Mouse (Mus musculus) midbrain, postnatal 0 days (tissue): Measurements from ENCODE around the gene Fam186a. TPM values are rescaled to one million over a fixed set of nuclear protein-coding genes. Genes with fewer than 3 reads are reported as not detected.
"Not testable (repeated sequence)": the region's sequence is repeated elsewhere in the genome, so short reads cannot be mapped to it uniquely, and the experiment has no call there.

Source experiments
- ATAC-seq: fragments of 200-750 bp; cut with Nextera tagmentation; 2 replicates; pipeline ENCODE4 v1.8.0; 2017; ENCODE audit warnings: moderate number of reproducible peaks, mild to moderate bottlenecking, moderate TSS enrichment, moderate library complexity; ENCODE audit not compliant: low FRiP score
- DNase-seq: peaks from one replicate; pipeline ENCODE4 v3.0.0-alpha.2; 2015; ENCODE audit warnings: low spot score
- H3K27ac ChIP-seq: fragments of 300-500 bp; sonication (generic); 2 replicates; pipeline ENCODE4 v1.5.1; 2014; ENCODE audit warnings: low read depth, mild to moderate bottlenecking, low read length, mixed read lengths
- H3K27me3 ChIP-seq: fragments of 300-500 bp; sonication (generic); 2 replicates; pipeline ENCODE4 v1.6.1; 2014; ENCODE audit warnings: low read length, control low read depth, mixed read lengths; ENCODE audit not compliant: insufficient read depth
- H3K36me3 ChIP-seq: fragments of 300-500 bp; sonication (generic); 2 replicates; pipeline ENCODE4 v1.6.1; 2014; ENCODE audit warnings: low read length, control low read depth, mixed read lengths; ENCODE audit not compliant: insufficient read depth
- H3K4me1 ChIP-seq: fragments of 300-500 bp; sonication (generic); 2 replicates; pipeline ENCODE4 v1.6.1; 2014; ENCODE audit warnings: mild to moderate bottlenecking, control low read depth, antibody characterized with exemption, low read length, mixed read lengths; ENCODE audit not compliant: insufficient read depth
- H3K4me2 ChIP-seq: fragments of 300-500 bp; sonication (generic); 2 replicates; pipeline ENCODE4 v1.6.1; 2014; ENCODE audit warnings: low read depth, mild to moderate bottlenecking, low read length, mixed read lengths; ENCODE audit not compliant: poor library complexity, severe bottlenecking
- H3K4me3 ChIP-seq: fragments of 300-500 bp; sonication (generic); 2 replicates; pipeline ENCODE4 v1.5.1; 2014; ENCODE audit warnings: low read depth, mild to moderate bottlenecking, low read length, moderate library complexity
- H3K9ac ChIP-seq: fragments of 300-500 bp; sonication (generic); replicated peaks from 2 replicates; pipeline ENCODE4 v1.6.1; 2014; ENCODE audit warnings: mild to moderate bottlenecking, low read length, moderate library complexity, mixed read lengths; ENCODE audit not compliant: poor library complexity, severe bottlenecking
- H3K9me3 ChIP-seq: fragments of 300-500 bp; sonication (generic); 2 replicates; pipeline ENCODE4 v1.6.1; 2016; ENCODE audit warnings: low read length, control low read depth
- CTCF ChIP-seq: IDR thresholded peaks from 2 replicates; pipeline ENCODE4 v1.5.1; 2016; ENCODE audit warnings: antibody characterized with exemption, mild to moderate bottlenecking
- WGBS: fragments of 180-500 bp; shearing (Covaris S2); extraction: QIAGEN DNeasy Blood & Tissue Kit; methylation state at CpG from one replicate; pipeline ENCODE4 v1.1.7; 2014; 5-methylcytosine and 5-hydroxymethylcytosine counted together
- polyA plus RNA-seq: library from polyadenylated mRNA; unstranded; fragments of >200 nt; fragmentation: Nextera tagmentation; extraction: Ambion mirVana; gene quantifications from 2 replicates; pipeline ENCODE4 v1.2.1, GENCODE M21; 2015
- total RNA-seq: library from RNA; depleted of rRNA; stranded (reverse); fragments of >200 nt; gene quantifications from 2 replicates; pipeline ENCODE4 v1.2.3, GENCODE M21; 2014

The Fam186a gene
- total and polyA plus RNA-seq, 2 experiments from 2014 or later = not detected

GRCm38 (mm10) chr15:99917264-99917663, 49.6 kb downstream of the Fam186a start:
- ATAC-seq (no peak), DNase-seq (no peak)
- no peaks in the 10 kb centered on the region for H3K4me1 ChIP-seq
- no peak overlapping the region for H3K4me3 ChIP-seq
- no peak overlapping the region for H3K27ac ChIP-seq
- no peaks in the 10 kb centered on the region for H3K27me3 ChIP-seq
- H3K36me3 ChIP-seq = no peaks in the 10 kb centered on the region
- no peak overlapping the region for H3K4me2 ChIP-seq
- no peaks in the 10 kb centered on the region for H3K9me3 ChIP-seq
- TF ChIP-seq CTCF = no peak
- no peak overlapping the region for H3K9ac ChIP-seq
- 90% methylated on average over 3 of the region's 3 CpGs for WGBS

GRCm38 (mm10) chr15:99914613-99915012, 52.2 kb downstream of the Fam186a start:
- no peak overlapping the region for H3K4me2 ChIP-seq
- no peaks in the 10 kb centered on the region for H3K9me3 ChIP-seq
- H3K4me1 ChIP-seq = no peaks in the 10 kb centered on the region
- ATAC-seq (no peak), DNase-seq (no peak)
- H3K36me3 ChIP-seq = no peaks in the 10 kb centered on the region
- no peaks in the 10 kb centered on the region for H3K27me3 ChIP-seq
- 81% methylated on average over 5 of the region's 5 CpGs for WGBS
- no peak overlapping the region for H3K9ac ChIP-seq
- no peak overlapping the region for H3K4me3 ChIP-seq
- H3K27ac ChIP-seq = no peak overlapping the region
- no peak for TF ChIP-seq CTCF

GRCm38 (mm10) chr15:99911785-99912184, 55.1 kb downstream of the Fam186a start:
- H3K9me3 ChIP-seq = no peaks in the 10 kb centered on the region
- no peak for TF ChIP-seq CTCF

GRCm38 (mm10) chr15:99909339-99909996, 57.4 kb downstream of the Fam186a start:
- not testable (repeated sequence) for H3K27ac ChIP-seq, H3K4me3 ChIP-seq, H3K4me2 ChIP-seq, ATAC-seq, H3K9ac ChIP-seq, H3K9me3 ChIP-seq, H3K36me3 ChIP-seq, H3K27me3 ChIP-seq, H3K4me1 ChIP-seq
- 39% methylated on average over 14 of the region's 14 CpGs for WGBS
- peak; percentile 51 for DNase-seq
- peak; percentile 75 for TF ChIP-seq CTCF

More at GRCm38 (mm10) chr15:99911785-99912184, 55.1 kb downstream of the Fam186a start:
- Histone ChIP-seq H3K27ac (no peak overlapping the region), H3K4me2 (no peak overlapping the region), H3K9ac (no peak overlapping the region), H3K27me3 (no peaks in the 10 kb centered on the region), H3K36me3 (no peaks in the 10 kb centered on the region), H3K4me3 (no peak overlapping the region), H3K4me1 (no peaks in the 10 kb centered on the region)
- ATAC-seq (no peak), DNase-seq (no peak)
- WGBS = 95% methylated on average over 4 of the region's 4 CpGs

- no peak for DNase-seq
- no peaks in the 10 kb centered on the region for H3K4me1 ChIP-seq
- 82% methylated on average over 1 of the region's 1 CpGs for WGBS
- TF ChIP-seq CTCF = no peak
- H3K27me3 ChIP-seq = no peaks in the 10 kb centered on the region
- H3K4me3 ChIP-seq = no peak overlapping the region
- H3K9me3 ChIP-seq = no peaks in the 10 kb centered on the region
- no peaks in the 10 kb centered on the region for H3K36me3 ChIP-seq
- no peak overlapping the region for H3K4me2 ChIP-seq
- no peak for ATAC-seq
- H3K27ac ChIP-seq = no peak overlapping the region
- H3K9ac ChIP-seq = no peak overlapping the region
Observed at GRCm38 (mm10) chr15:99907514-99907913, 59.3 kb downstream of the Fam186a start.

GRCm38 (mm10) chr15:99907041-99907440, 59.8 kb downstream of the Fam186a start:
- Histone ChIP-seq H3K9me3 (no peaks in the 10 kb centered on the region), H3K27me3 (no peaks in the 10 kb centered on the region), H3K4me3 (no peak overlapping the region), H3K36me3 (no peaks in the 10 kb centered on the region), H3K27ac (no peak overlapping the region), H3K4me2 (no peak overlapping the region), H3K9ac (no peak overlapping the region), H3K4me1 (no peaks in the 10 kb centered on the region)
- no peak for DNase-seq
- WGBS = 95% methylated on average over 4 of the region's 4 CpGs
- no peak for TF ChIP-seq CTCF
- no peak for ATAC-seq
